Mouse (Mus musculus) thymus, postnatal 0 days (tissue): ENCODE data around the gene Prim1. TPM values are rescaled to one million over a fixed set of nuclear protein-coding genes. Genes with fewer than 3 reads are reported as not detected.
"Not testable (repeated sequence)": the region's sequence is repeated elsewhere in the genome, so short reads cannot be mapped to it uniquely, and the experiment has no call there.

Experiments used
- DNase-seq: peaks from one replicate; pipeline ENCODE4 v3.0.0-alpha.2; 2015; ENCODE audit warnings: low spot score
- polyA plus RNA-seq: library from polyadenylated mRNA; unstranded; fragments of >200 nt; fragmentation: Nextera tagmentation; extraction: Ambion mirVana; gene quantifications from 2 replicates; pipeline ENCODE4 v1.2.1, GENCODE M21; 2015

The Prim1 gene
- polyA plus RNA-seq, 1 experiment from 2014 or later, result 89.6 TPM

DNA sequence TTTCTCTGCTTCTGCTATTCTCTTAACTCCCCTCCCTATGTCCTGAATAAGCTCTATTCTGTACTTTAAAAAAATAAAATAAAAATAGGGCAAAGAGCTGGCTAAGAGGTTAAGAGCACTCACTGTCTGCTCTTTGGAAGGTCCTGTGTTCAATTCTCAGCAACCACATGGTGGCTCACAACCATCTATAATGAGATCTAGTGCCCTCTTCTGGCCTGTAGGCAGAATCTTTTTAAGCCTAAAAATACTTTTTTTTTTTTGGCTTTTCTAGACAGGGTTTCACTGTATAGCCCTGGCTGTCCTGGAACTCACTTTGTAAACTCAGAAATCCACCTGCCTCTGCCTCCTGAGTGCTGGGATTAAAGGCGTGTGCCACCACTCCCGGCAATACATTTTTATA is 55.5 kb downstream of the Prim1 start:
- not testable (repeated sequence) for DNase-seq

DNA sequence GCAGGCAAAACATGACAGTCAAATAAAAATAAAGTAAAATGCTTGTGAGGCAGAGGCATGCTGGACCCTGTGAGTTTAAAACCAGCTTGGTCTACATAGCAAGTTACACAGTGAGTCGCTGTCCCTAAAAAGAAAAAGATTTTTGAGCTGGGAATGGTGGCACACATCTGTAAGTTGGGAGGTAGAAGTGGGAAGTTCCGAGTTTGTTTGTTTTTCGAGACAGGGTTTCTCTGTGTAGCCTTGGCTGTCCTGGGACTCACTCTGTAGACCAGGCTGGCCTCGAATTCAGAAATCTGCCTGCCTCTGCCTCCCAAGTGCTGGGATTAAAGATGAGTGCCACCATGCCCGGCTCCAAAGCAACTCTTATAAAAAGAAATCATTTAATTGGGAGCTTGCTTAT is 63.3 kb downstream of the Prim1 start:
- not testable (repeated sequence) for DNase-seq

Other genes starting within 250 kb of the Prim1 start
- gene Rdh9, start 238.8 kb upstream of the Prim1 start, polyA plus RNA-seq, result not detected in 2 replicates
- 0.05 TPM in 1 of 2 replicates, not detected in the other for gene Rdh16, start 214.0 kb upstream of the Prim1 start, polyA plus RNA-seq
- not detected in 2 replicates for gene Rdh19, start 165.2 kb upstream of the Prim1 start, polyA plus RNA-seq
- 0.10 TPM in 1 of 2 replicates, not detected in the other for gene Rdh16f2, start 148.7 kb upstream of the Prim1 start, polyA plus RNA-seq
- not detected in 2 replicates for gene Rdh7, start 126.4 kb upstream of the Prim1 start, polyA plus RNA-seq
- gene Sdr9c7, start 116.7 kb upstream of the Prim1 start, polyA plus RNA-seq, result 0.33 and 0.39 TPM in 2 replicates
- 0.16 and 0.22 TPM in 2 replicates for gene Hsd17b6, start 7.6 kb upstream of the Prim1 start, polyA plus RNA-seq
- 829 and 868 TPM in 2 replicates for gene Naca, start 20.4 kb downstream of the Prim1 start, polyA plus RNA-seq
- gene Ptges3, start 43.8 kb downstream of the Prim1 start, polyA plus RNA-seq, result 401 and 422 TPM in 2 replicates
- gene Atp5b, start 68.1 kb downstream of the Prim1 start, polyA plus RNA-seq, result 2,017 and 2,181 TPM in 2 replicates
- gene Baz2a, start 76.4 kb downstream of the Prim1 start, polyA plus RNA-seq, result 21.5 and 27.5 TPM in 2 replicates
- 14.1 and 17.3 TPM in 2 replicates for gene Rbms2, start 165.1 kb downstream of the Prim1 start, polyA plus RNA-seq
- gene Gls2, start 179.3 kb downstream of the Prim1 start, polyA plus RNA-seq, result 0.78 and 1.5 TPM in 2 replicates
- gene Spryd4, start 196.6 kb downstream of the Prim1 start, polyA plus RNA-seq, result 15.4 and 17.1 TPM in 2 replicates
- 0.06 TPM in 1 of 2 replicates, not detected in the other for gene Mip, start 210.7 kb downstream of the Prim1 start, polyA plus RNA-seq
- gene Timeless, start 216.9 kb downstream of the Prim1 start, polyA plus RNA-seq, result 51.7 and 59.7 TPM in 2 replicates
- 0.28 and 0.40 TPM in 2 replicates for gene Apon, start 238.9 kb downstream of the Prim1 start, polyA plus RNA-seq